ENCODE assay signal across 9 mouse cellular contexts in the genomic region with DNA sequence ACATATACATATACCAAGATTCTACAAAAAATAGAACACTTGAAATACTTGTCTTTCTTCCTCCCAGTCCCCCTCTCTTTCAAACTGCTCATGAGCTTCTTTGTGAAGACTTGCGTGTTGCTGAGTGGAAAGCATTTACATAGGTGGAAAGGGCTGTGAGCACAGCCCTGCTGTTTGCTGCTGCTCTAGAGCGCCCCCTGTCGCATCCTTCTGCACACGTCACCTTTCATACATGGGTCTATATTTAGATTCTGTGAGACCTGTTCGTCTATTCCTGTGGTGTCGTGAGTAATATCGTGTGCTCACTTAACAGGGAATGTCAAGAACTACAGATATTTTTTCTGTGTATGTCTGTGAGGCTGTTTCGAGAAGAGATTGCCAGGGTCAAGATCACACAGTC. TPM values are rescaled to one million over a fixed set of nuclear protein-coding genes. Genes with fewer than 3 reads are reported as not detected.
DNase-seq lines count a peak whose midpoint lies in the region; ATAC-seq lines count a peak whose summit lies in the region.
"Had no signal": no experiment of that assay in that cellular context is flagged by ENCODE, and none has a peak within 500 bp of the region (broad histone marks: within the 10 kb centered on the region; RNA-seq: fewer than 3 reads in every experiment).

No protein-coding gene starts in this region.

- no peak overlapping the region for H3K4me2 ChIP-seq in forebrain, embryonic 12.5 days
- no peak overlapping the region for H3K4me2 ChIP-seq in heart, embryonic 12.5 days
- no peak overlapping the region for H3K4me2 ChIP-seq in midbrain, embryonic 11.5 days

- WGBS in forebrain, embryonic 10.5 days, result 23% methylated on average over 8 of the region's 8 CpGs
- WGBS in forebrain, embryonic 12.5 days, result 25% methylated on average over 8 of the region's 8 CpGs
- 8% methylated on average over 8 of the region's 8 CpGs for WGBS in heart, embryonic 12.5 days
- 26% methylated on average over 8 of the region's 8 CpGs for WGBS in midbrain, embryonic 11.5 days

- no peak for ATAC-seq in forebrain, embryonic 12.5 days (ENCODE audit: low FRiP score)
- peak; percentile 39; the same call in 1 of the 2 replicates for ATAC-seq in heart, embryonic 12.5 days (ENCODE audit: insufficient number of reproducible peaks, low FRiP score)
- ATAC-seq in midbrain, embryonic 11.5 days (ENCODE audit: low FRiP score), result peak; percentile 86

- no peaks in the 10 kb centered on the region for H3K27me3 ChIP-seq in forebrain, embryonic 10.5 days (ENCODE audit: poor library complexity, severe bottlenecking)
- no peaks in the 10 kb centered on the region; the same call in 1 of the 2 replicates for H3K27me3 ChIP-seq in forebrain, embryonic 12.5 days
- H3K27me3 ChIP-seq in heart, embryonic 12.5 days (replicated peaks), result 0 out of 2 replicates have a peak, but pooled peaks cover 3% of the 10 kb centered on the region
- no peaks in the 10 kb centered on the region for H3K27me3 ChIP-seq in midbrain, embryonic 11.5 days (ENCODE audit: control insufficient read depth, insufficient read depth, low read length)

- H3K9ac ChIP-seq in forebrain, embryonic 12.5 days, result no peak overlapping the region
- H3K9ac ChIP-seq in heart, embryonic 12.5 days, result no peak overlapping the region
- H3K9ac ChIP-seq in midbrain, embryonic 11.5 days (ENCODE audit: low read length), result no peak overlapping the region

- no peak overlapping the region for H3K27ac ChIP-seq in forebrain, embryonic 10.5 days
- H3K27ac ChIP-seq in forebrain, embryonic 12.5 days, result no peak overlapping the region
- no peak overlapping the region for H3K27ac ChIP-seq in heart, embryonic 12.5 days (ENCODE audit: poor library complexity, severe bottlenecking)
- H3K27ac ChIP-seq in midbrain, embryonic 11.5 days (ENCODE audit: low read depth, low read length), result no peak overlapping the region

- H3K36me3 ChIP-seq in forebrain, embryonic 10.5 days (replicated peaks), result no peaks in the 10 kb centered on the region
- H3K36me3 ChIP-seq in forebrain, embryonic 12.5 days (replicated peaks), result no peaks in the 10 kb centered on the region
- H3K36me3 ChIP-seq in heart, embryonic 12.5 days, result no peaks in the 10 kb centered on the region
- H3K36me3 ChIP-seq in midbrain, embryonic 11.5 days (ENCODE audit: control insufficient read depth, insufficient read depth, low read length), result no peaks in the 10 kb centered on the region

- H3K4me1 ChIP-seq in forebrain, embryonic 10.5 days, result no peaks in the 10 kb centered on the region
- H3K4me1 ChIP-seq in forebrain, embryonic 12.5 days, result no peaks in the 10 kb centered on the region
- H3K4me1 ChIP-seq in heart, embryonic 12.5 days (replicated peaks), result 0 out of 2 replicates have a peak, but pooled peaks cover 6% of the 10 kb centered on the region
- H3K4me1 ChIP-seq in midbrain, embryonic 11.5 days (ENCODE audit: control insufficient read depth, insufficient read depth, low read length), result no peaks in the 10 kb centered on the region

- H3K4me3 ChIP-seq in forebrain, embryonic 10.5 days, result no peak overlapping the region
- H3K4me3 ChIP-seq in forebrain, embryonic 12.5 days (replicated peaks), result no peak overlapping the region
- no peak overlapping the region for H3K4me3 ChIP-seq in heart, embryonic 12.5 days
- H3K4me3 ChIP-seq in midbrain, embryonic 11.5 days (ENCODE audit: low read depth, low read length), result no peak overlapping the region

- DNase-seq in forebrain, embryonic 10.5 days (ENCODE audit: extremely low spot score, low spot score), result peak; percentile 52
- DNase-seq in 416B (ENCODE audit: low read depth), result peak; percentile 40
- DNase-seq in c-Kit-positive CD71-positive TER-119-positive erythroid progenitor cells, embryonic 14.5 days (ENCODE audit: low spot score), result peak; percentile 7
- DNase-seq in left cerebral cortex, adult 18-20 months (ENCODE audit: low spot score in 2 of 2), result peak; percentile 44 to 50
- peak; percentile 94 for DNase-seq in midbrain, embryonic 11.5 days (ENCODE audit: low spot score, missing footprints)
- peak; percentile 21 for DNase-seq in thymus, postnatal 14 days

- no peaks in the 10 kb centered on the region for H3K9me3 ChIP-seq in forebrain, embryonic 10.5 days
- no peaks in the 10 kb centered on the region for H3K9me3 ChIP-seq in forebrain, embryonic 12.5 days
- H3K9me3 ChIP-seq in heart, embryonic 12.5 days (replicated peaks), result no peaks in the 10 kb centered on the region
- no peaks in the 10 kb centered on the region for H3K9me3 ChIP-seq in midbrain, embryonic 11.5 days (ENCODE audit: control insufficient read depth, low read length)

RNA-seq across cellular contexts. Expression of gene Foxa2, which starts 35.5 kb away (rescaled TPM):
- polyA plus RNA-seq in forebrain, embryonic 10.5 days (2016; fragmentation: Nextera tagmentation; extraction: Ambion mirVana), result 0.17 and 0.67 TPM in 2 replicates
- 0.28 and 0.66 TPM in 2 replicates for polyA plus RNA-seq in forebrain, embryonic 12.5 days (2016; fragmentation: Nextera tagmentation; extraction: Ambion mirVana)
- 0.44 and 0.55 TPM in 2 replicates for polyA plus RNA-seq in heart, embryonic 12.5 days (2016; fragmentation: Nextera tagmentation; extraction: Ambion mirVana)
- not detected for total RNA-seq in left cerebral cortex, adult 18-20 months (2021)
- polyA plus RNA-seq in midbrain, embryonic 11.5 days (2014; fragmentation: Nextera tagmentation; extraction: Ambion mirVana), result 15.1 and 17.9 TPM in 2 replicates
- total RNA-seq: MEL had no signal

Comparison
In these comparisons a context has a peak if more than half of its experiments do, and no peak if none do; other contexts are left out.
1. DNase-seq: peak in every context shown above with its lines; median percentile 94 in midbrain, embryonic 11.5 days; 52 in forebrain, embryonic 10.5 days; 47 in left cerebral cortex, adult 18-20 months; 40 in 416B; 21 in thymus, postnatal 14 days; 7 in c-Kit-positive CD71-positive TER-119-positive erythroid progenitor cells, embryonic 14.5 days.